Mouse (Mus musculus) limb, embryonic 14.5 days (tissue): ENCODE data around the gene Iqck. TPM values are rescaled to one million over a fixed set of nuclear protein-coding genes. Genes with fewer than 3 reads are reported as not detected.

ENCODE experiments used
- ATAC-seq: fragments of 200-750 bp; cut with Nextera tagmentation; 2 replicates; pipeline ENCODE4 v1.8.0; 2017; ENCODE audit warnings: low read depth, moderate number of reproducible peaks, moderate TSS enrichment; ENCODE audit not compliant: low FRiP score
- DNase-seq: peaks from one replicate; pipeline ENCODE4 v3.0.0-alpha.2; 2015; ENCODE audit warnings: low spot score
- H3K27ac ChIP-seq: fragments of 300-500 bp; sonication (generic); replicated peaks from 2 replicates; pipeline ENCODE4 v1.5.1; 2014; ENCODE audit warnings: low read depth, mild to moderate bottlenecking, low read length, moderate library complexity, mixed read lengths
- H3K27me3 ChIP-seq: fragments of 300-500 bp; sonication (generic); 2 replicates; pipeline ENCODE4 v1.6.1; 2014; ENCODE audit warnings: low read length, mixed read lengths; ENCODE audit not compliant: control insufficient read depth, insufficient read depth
- H3K36me3 ChIP-seq: fragments of 300-500 bp; sonication (generic); 2 replicates; pipeline ENCODE4 v1.6.1; 2014; ENCODE audit warnings: mild to moderate bottlenecking, low read length, moderate library complexity, mixed read lengths; ENCODE audit not compliant: control insufficient read depth, insufficient read depth
- H3K4me1 ChIP-seq: fragments of 300-500 bp; sonication (generic); 2 replicates; pipeline ENCODE4 v1.6.1; 2014; ENCODE audit warnings: antibody characterized with exemption, low read length, mixed read lengths; ENCODE audit not compliant: control insufficient read depth, insufficient read depth
- H3K4me2 ChIP-seq: fragments of 300-500 bp; sonication (generic); replicated peaks from 2 replicates; pipeline ENCODE4 v1.6.1; 2014; ENCODE audit warnings: low read depth, mild to moderate bottlenecking, low read length, moderate library complexity; ENCODE audit not compliant: severe bottlenecking
- H3K4me3 ChIP-seq: fragments of 300-500 bp; sonication (generic); replicated peaks from 2 replicates; pipeline ENCODE4 v1.5.1; 2014; ENCODE audit warnings: low read length
- H3K9ac ChIP-seq: fragments of 300-500 bp; sonication (generic); 2 replicates; pipeline ENCODE4 v1.6.1; 2014; ENCODE audit warnings: mild to moderate bottlenecking, low read depth, low read length, moderate library complexity; ENCODE audit not compliant: severe bottlenecking
- H3K9me3 ChIP-seq: fragments of 300-500 bp; sonication (generic); 2 replicates; pipeline ENCODE4 v1.6.1; 2016; ENCODE audit warnings: low read length; ENCODE audit not compliant: control insufficient read depth
- POLR2A ChIP-seq: fragments of 200-500 bp; IDR thresholded peaks from 2 replicates; pipeline ENCODE4 v1.8.0; 2012; ENCODE audit warnings: inconsistent platforms, mild to moderate bottlenecking, moderate library complexity, borderline replicate concordance; ENCODE audit not compliant: insufficient read depth, insufficient read length; ENCODE audit errors: extremely low read depth
- WGBS: fragments of 180-500 bp; shearing (Covaris S2); extraction: QIAGEN DNeasy Blood & Tissue Kit; methylation state at CpG from one replicate; pipeline ENCODE4 v1.1.7; 2014; 5-methylcytosine and 5-hydroxymethylcytosine counted together
- polyA plus RNA-seq, 2 experiments: library from polyadenylated mRNA; depleted of rRNA in 1 of 2; stranded (reverse) in 1 of 2; unstranded in 1 of 2; fragments of >200 nt; fragmentation: Nextera tagmentation in 1 of 2; extraction: Ambion mirVana in 1 of 2; gene quantifications; 2 replicates each; pipeline versions ENCODE4 v1.2.1 to v1.2.3; 2012 to 2014

Gene Iqck
- polyA plus RNA-seq, 2 experiments = 2.5 to 2.8 TPM

DNA sequence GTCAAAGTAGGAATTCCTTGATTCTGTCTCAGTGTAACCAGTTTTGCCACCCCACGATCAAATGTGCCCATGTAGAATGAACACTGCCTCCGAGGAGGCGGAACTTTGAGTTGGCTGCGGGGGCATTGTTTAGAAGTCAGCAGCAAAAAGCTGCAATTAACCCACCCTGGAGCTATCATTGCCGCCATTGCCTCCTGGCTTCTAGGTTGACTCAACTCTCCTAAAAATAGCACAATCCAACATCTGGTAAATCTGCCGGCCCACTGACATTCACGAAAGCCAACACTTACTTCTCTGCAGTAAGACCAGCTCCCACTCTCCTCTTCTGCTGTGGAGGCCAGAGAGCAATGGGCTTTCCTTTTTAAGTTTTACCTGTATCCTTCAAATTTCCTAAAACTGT is 103.7 kb downstream of the Iqck start:
- no peaks in the 10 kb centered on the region for H3K27me3 ChIP-seq
- no peaks in the 10 kb centered on the region for H3K9me3 ChIP-seq
- H3K9ac ChIP-seq = no peak overlapping the region
- H3K36me3 ChIP-seq = no peaks in the 10 kb centered on the region
- no peak for TF ChIP-seq POLR2A
- H3K27ac ChIP-seq = no peak overlapping the region
- H3K4me3 ChIP-seq = no peak overlapping the region
- H3K4me2 ChIP-seq = no peak overlapping the region
- DNase-seq = no peak
- no peaks in the 10 kb centered on the region for H3K4me1 ChIP-seq
- no peak for ATAC-seq
- WGBS = 51% methylated on average over 7 of the region's 7 CpGs

- Histone ChIP-seq H3K27me3 (no peaks in the 10 kb centered on the region), H3K9ac (no peak overlapping the region), H3K27ac (no peak overlapping the region), H3K36me3 (no peaks in the 10 kb centered on the region; the same call in 1 of the 2 replicates), H3K4me1 (no peaks in the 10 kb centered on the region), H3K4me3 (no peak overlapping the region), H3K9me3 (no peaks in the 10 kb centered on the region), H3K4me2 (no peak overlapping the region)
- DNase-seq = no peak
- TF ChIP-seq POLR2A = no peak
- WGBS = 3% methylated on average over 3 of the region's 3 CpGs
- ATAC-seq = no peak
Observed at GRCm38 (mm10) chr7:118964777-118965176, 109.2 kb downstream of the Iqck start.

DNA sequence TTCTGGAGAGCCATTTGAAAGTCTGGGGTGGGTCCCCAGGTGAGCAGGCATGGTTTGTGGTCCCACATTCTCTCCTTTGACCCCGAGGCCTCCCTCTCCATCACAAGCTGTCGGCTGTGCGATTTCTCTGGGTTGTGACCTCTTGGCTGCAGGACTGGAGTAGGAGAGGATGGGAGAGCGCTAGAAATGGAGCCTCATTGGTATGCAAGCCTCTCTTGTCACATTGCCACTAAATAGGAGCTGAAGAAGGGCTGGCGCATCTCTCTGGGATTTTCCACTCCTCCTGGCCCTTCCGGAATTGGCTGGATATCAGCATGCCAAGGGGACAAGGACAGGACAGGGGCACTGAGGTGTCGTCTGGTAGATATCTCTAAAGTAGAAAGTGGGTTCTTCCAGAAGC is 109.6 kb downstream of the Iqck start:
- no peak for TF ChIP-seq POLR2A
- H3K27me3 ChIP-seq = no peaks in the 10 kb centered on the region
- H3K27ac ChIP-seq = no peak overlapping the region
- no peaks in the 10 kb centered on the region for H3K9me3 ChIP-seq
- no peak overlapping the region for H3K4me2 ChIP-seq
- H3K4me1 ChIP-seq = no peaks in the 10 kb centered on the region
- ATAC-seq (no peak), DNase-seq (no peak)
- no peak overlapping the region for H3K9ac ChIP-seq
- 17% methylated on average over 7 of the region's 7 CpGs for WGBS
- H3K4me3 ChIP-seq = no peak overlapping the region
- no peaks in the 10 kb centered on the region; the same call in 1 of the 2 replicates for H3K36me3 ChIP-seq

- Histone ChIP-seq H3K9ac (no peak overlapping the region), H3K4me1 (no peaks in the 10 kb centered on the region), H3K4me2 (no peak overlapping the region), H3K36me3 (peaks cover 6% of the 10 kb centered on the region; the same call in 1 of the 2 replicates), H3K9me3 (no peaks in the 10 kb centered on the region), H3K27me3 (no peaks in the 10 kb centered on the region), H3K4me3 (no peak overlapping the region), H3K27ac (no peak overlapping the region)
- ATAC-seq = no peak
- DNase-seq = no peak
- TF ChIP-seq POLR2A = no peak
- WGBS = 84% methylated on average over 3 of the region's 3 CpGs
Observed at GRCm38 (mm10) chr7:118968870-118969269, 113.3 kb downstream of the Iqck start.

- no peak for DNase-seq
- WGBS = 79% methylated on average over 8 of the region's 8 CpGs
Observed at GRCm38 (mm10) chr7:118971499-118971898, 115.9 kb downstream of the Iqck start.

DNA sequence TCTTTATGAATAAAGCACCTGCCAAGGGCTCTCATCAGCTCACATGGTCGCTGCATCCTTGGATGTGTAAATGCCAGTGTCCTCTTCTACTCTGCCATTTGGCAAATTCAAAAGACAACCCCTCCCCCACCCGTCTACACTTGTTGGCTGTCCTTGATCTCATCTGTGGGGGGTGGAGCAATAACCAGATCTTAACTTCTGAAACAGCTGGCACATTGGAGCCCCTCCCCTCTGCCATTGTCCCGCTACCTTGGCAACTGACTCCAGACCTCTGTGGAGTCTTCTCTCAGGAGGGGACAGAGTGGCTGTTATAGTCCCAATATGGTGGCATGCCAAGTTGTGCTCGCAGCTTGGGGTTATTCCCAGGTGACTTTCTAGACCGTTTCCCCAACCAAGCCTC is 116.8 kb downstream of the Iqck start:
- ATAC-seq = no peak
- no peak for TF ChIP-seq POLR2A
- 72% methylated on average over 5 of the region's 5 CpGs for WGBS
- Histone ChIP-seq H3K9ac (no peak overlapping the region), H3K27ac (no peak overlapping the region), H3K36me3 (peaks cover 21% of the 10 kb centered on the region), H3K27me3 (no peaks in the 10 kb centered on the region), H3K9me3 (no peaks in the 10 kb centered on the region), H3K4me1 (peaks cover 3% of the 10 kb centered on the region; the same call in 1 of the 2 replicates), H3K4me3 (no peak overlapping the region), H3K4me2 (no peak overlapping the region)
- DNase-seq = no peak

More at GRCm38 (mm10) chr7:118971499-118971898, 115.9 kb downstream of the Iqck start:
- H3K9me3 ChIP-seq = no peaks in the 10 kb centered on the region
- no peaks in the 10 kb centered on the region for H3K27me3 ChIP-seq
- no peak overlapping the region for H3K9ac ChIP-seq
- H3K36me3 ChIP-seq = peaks cover 21% of the 10 kb centered on the region
- no peak overlapping the region for H3K4me3 ChIP-seq
- no peak for ATAC-seq
- TF ChIP-seq POLR2A = no peak
- no peak overlapping the region for H3K27ac ChIP-seq
- no peak overlapping the region for H3K4me2 ChIP-seq
- peaks cover 3% of the 10 kb centered on the region; the same call in 1 of the 2 replicates for H3K4me1 ChIP-seq
